Mouse (Mus musculus): Measurements from ENCODE around the gene Mark3.

DNA sequence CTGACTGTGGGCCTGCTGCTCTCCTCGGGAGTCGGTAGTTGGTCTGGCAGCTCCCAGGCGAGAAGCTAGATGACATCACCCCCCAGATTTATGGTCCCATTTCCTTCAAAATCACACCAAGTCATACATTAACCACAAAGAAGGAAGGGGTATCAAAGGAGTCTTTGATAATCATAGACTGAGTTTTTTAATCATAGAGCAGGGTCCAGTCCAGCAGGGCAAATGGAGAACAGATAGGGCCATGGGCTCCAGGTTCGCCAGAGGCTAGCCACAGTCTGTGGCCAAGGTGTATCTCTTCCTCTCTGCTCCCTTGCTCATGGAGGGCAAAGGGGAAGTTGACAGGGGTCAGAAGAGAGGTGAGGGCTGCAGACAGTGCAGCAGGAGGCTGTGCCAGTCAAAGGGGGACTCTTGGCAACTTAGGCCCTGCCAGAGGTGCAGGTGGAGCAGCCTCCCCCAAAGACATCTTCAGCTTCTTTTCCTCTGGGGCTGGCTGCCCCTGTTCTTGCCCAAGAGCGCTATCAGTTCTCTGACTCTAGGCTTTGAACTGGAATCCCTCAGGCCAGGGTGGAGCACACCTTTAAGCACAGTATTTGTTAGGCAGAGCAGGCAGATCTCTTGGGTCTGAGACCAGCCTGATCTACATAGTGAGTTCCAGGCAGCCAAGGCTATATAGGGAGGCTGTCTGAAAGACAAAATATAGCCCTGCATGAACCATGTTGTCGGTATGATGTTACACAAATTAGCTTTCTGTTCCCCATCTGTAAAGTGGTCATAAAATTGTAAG, 101.7 kb downstream of the Mark3 start:
- TF ChIP-seq CTCF (IDR thresholded peaks at IDR 0.05; ENCODE audit: control insufficient read depth, insufficient read depth, low read length) (no peak), POLR2A (IDR thresholded peaks at IDR 0.05; ENCODE audit: borderline replicate concordance, control insufficient read depth, low read depth, low read length) (no peak)
